8 mouse cellular contexts compared by ENCODE assay signal in the genomic region with DNA sequence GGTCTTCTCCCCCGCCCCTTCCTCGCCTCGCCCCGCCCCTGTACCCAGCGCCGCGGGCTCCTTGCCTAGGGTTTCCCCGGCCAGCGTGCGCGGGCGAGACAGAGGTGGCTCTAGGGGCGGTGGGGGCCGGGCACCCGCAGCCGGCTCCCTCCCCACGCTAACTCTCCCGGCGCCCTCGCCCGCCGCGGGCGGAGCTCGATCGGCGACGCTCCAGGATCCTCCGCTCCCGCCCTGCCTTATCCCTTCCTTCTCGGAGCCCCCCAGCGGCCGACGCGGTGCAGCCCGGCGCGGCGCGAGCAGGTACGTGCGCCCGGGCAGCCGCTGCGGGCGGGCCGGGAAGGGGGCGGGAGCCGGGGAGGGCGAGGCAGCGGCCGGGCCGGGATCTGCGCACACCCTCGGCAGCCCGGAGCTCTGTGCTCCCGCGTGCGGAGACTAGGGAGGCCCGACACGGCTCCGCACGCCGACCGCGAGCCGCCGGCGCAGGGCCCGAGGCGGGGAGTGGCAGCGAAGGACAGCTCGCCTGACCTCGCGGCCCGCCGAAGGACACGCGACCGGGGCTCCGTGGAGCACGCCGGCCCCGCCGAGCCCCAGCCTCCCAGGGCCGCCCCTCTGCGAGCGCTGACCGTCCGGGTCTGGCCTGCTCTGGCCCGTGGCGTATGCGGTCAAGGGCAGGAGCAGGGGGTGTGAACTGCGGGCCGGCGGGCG. TPM values are rescaled to one million over a fixed set of nuclear protein-coding genes. Genes with fewer than 3 reads are reported as not detected.
A peak's percentile ranks its signal among the peaks of the same experiment; 100 is the strongest.
DNase-seq lines count a peak whose midpoint lies in the region; ATAC-seq and TF ChIP-seq lines count a peak whose summit lies in the region.
"Had no signal": no experiment of that assay in that cellular context is flagged by ENCODE, and none has a peak within 500 bp of the region (broad histone marks: within the 10 kb centered on the region; RNA-seq: fewer than 3 reads in every experiment).

No protein-coding gene starts in this region.

- peaks cover 4% of the 10 kb centered on the region; the same call in 1 of the 2 replicates for H3K4me1 ChIP-seq in forebrain, postnatal 0 days (ENCODE audit: insufficient read depth)
- peaks cover 20% of the 10 kb centered on the region for H3K4me1 ChIP-seq in hindbrain, embryonic 16.5 days (ENCODE audit: control insufficient read depth, insufficient read depth, low read depth, low read length)
- H3K4me1 ChIP-seq in midbrain, embryonic 10.5 days: peaks cover 25% of the 10 kb centered on the region
- H3K4me1 ChIP-seq in small intestine, adult 2 months (ENCODE audit: control insufficient read depth, insufficient read depth, insufficient read length, low read length): peaks cover 4% of the 10 kb centered on the region; the same call in 1 of the 2 replicates

- ATAC-seq in forebrain, postnatal 0 days: peak; percentile 89
- ATAC-seq in hindbrain, embryonic 16.5 days: peak; percentile 87

- H3K27me3 ChIP-seq in forebrain, postnatal 0 days (ENCODE audit: insufficient read depth, low read length): no peaks in the 10 kb centered on the region
- no peaks in the 10 kb centered on the region for H3K27me3 ChIP-seq in hindbrain, embryonic 16.5 days (replicated peaks; ENCODE audit: control insufficient read depth, insufficient read depth, low read length)
- peaks cover 72% of the 10 kb centered on the region for H3K27me3 ChIP-seq in midbrain, embryonic 10.5 days (ENCODE audit: low read depth, poor library complexity, severe bottlenecking)
- H3K27me3 ChIP-seq in small intestine, adult 2 months (ENCODE audit: control insufficient read depth, insufficient read depth, low read length): peaks cover 15% of the 10 kb centered on the region

- H3K4me3 ChIP-seq in forebrain, postnatal 0 days (ENCODE audit: low read depth, low read length): peak overlapping the region; percentile 88
- H3K4me3 ChIP-seq in hindbrain, embryonic 16.5 days (ENCODE audit: low read length): peak overlapping the region; percentile 93
- peak overlapping the region; percentile 78 for H3K4me3 ChIP-seq in midbrain, embryonic 10.5 days
- H3K4me3 ChIP-seq in small intestine, adult 2 months (ENCODE audit: low read depth, low read length): peak overlapping the region; percentile 61

- TF ChIP-seq CTCF in forebrain, postnatal 0 days (IDR thresholded peaks at IDR 0.05; ENCODE audit: low read depth): peak; percentile 42
- TF ChIP-seq CTCF in small intestine, adult 2 months (IDR thresholded peaks at IDR 0.05; ENCODE audit: extremely low read depth, insufficient read length, insufficient replicate concordance, low read depth, low read length): no peak

- intact Hi-C loops in left cerebral cortex, postnatal 36 days (cut with DNase I): no loop called here

- H3K9ac ChIP-seq in forebrain, postnatal 0 days: peak overlapping the region; percentile 81
- peak overlapping the region; percentile 96 for H3K9ac ChIP-seq in hindbrain, embryonic 16.5 days (ENCODE audit: low read depth, low read length)

- peaks cover 18% of the 10 kb centered on the region for H3K36me3 ChIP-seq in forebrain, postnatal 0 days (ENCODE audit: insufficient read depth)
- 0 out of 2 replicates have a peak, but pooled peaks cover 6% of the 10 kb centered on the region for H3K36me3 ChIP-seq in hindbrain, embryonic 16.5 days (ENCODE audit: control insufficient read depth, insufficient read depth, low read length)
- peaks cover 5% of the 10 kb centered on the region for H3K36me3 ChIP-seq in midbrain, embryonic 10.5 days
- H3K36me3 ChIP-seq in small intestine, adult 2 months (ENCODE audit: control insufficient read depth, insufficient read depth, low read length): no peaks in the 10 kb centered on the region

- peak; percentile 48 to 55 for DNase-seq in adrenal gland, adult 18-20 months (ENCODE audit: low spot score in 2 of 2)
- DNase-seq in cerebellum, adult 18-20 months: peak; percentile 64 to 71
- DNase-seq in forebrain, postnatal 0 days: peak; percentile 77
- peak; percentile 54 to 63 for DNase-seq in left cerebral cortex, postnatal 36 days (ENCODE audit: low spot score in 2 of 2)
- DNase-seq in midbrain, embryonic 10.5 days (ENCODE audit: low spot score): peak; percentile 70

- no peak for TF ChIP-seq POLR2A in small intestine, adult 2 months (IDR thresholded peaks at IDR 0.05; ENCODE audit: low read depth, low read length)

- peak overlapping the region; percentile 87 for H3K4me2 ChIP-seq in forebrain, postnatal 0 days (ENCODE audit: low read depth)
- H3K4me2 ChIP-seq in hindbrain, embryonic 16.5 days (ENCODE audit: low read length): peak overlapping the region; percentile 93

- WGBS in forebrain, postnatal 0 days: under 1% methylated on average over 71 of the region's 97 CpGs
- WGBS in hindbrain, embryonic 16.5 days: under 1% methylated on average over 59 of the region's 97 CpGs
- WGBS in midbrain, embryonic 10.5 days: under 1% methylated on average over 75 of the region's 97 CpGs
- WGBS in small intestine, adult 2 months: 2% methylated on average over 80 of the region's 97 CpGs

- peak overlapping the region; percentile 54 for H3K27ac ChIP-seq in forebrain, postnatal 0 days (ENCODE audit: low read depth, low read length)
- H3K27ac ChIP-seq in hindbrain, embryonic 16.5 days (ENCODE audit: low read depth, low read length): peak overlapping the region; percentile 84
- H3K27ac ChIP-seq in midbrain, embryonic 10.5 days (replicated peaks): peak overlapping the region; percentile 87
- no peak overlapping the region for H3K27ac ChIP-seq in small intestine, adult 2 months (ENCODE audit: insufficient read depth, low read depth, low read length)

- no peaks in the 10 kb centered on the region for H3K9me3 ChIP-seq in forebrain, postnatal 0 days (ENCODE audit: low read length)
- no peaks in the 10 kb centered on the region for H3K9me3 ChIP-seq in hindbrain, embryonic 16.5 days (ENCODE audit: control insufficient read depth, low read length)
- H3K9me3 ChIP-seq in midbrain, embryonic 10.5 days (replicated peaks): no peaks in the 10 kb centered on the region

RNA-seq across cellular contexts. Expression of a gene that starts 0.5 kb away (rescaled TPM):
- under 1 TPM; 0.83 TPM for total RNA-seq in adrenal gland, adult 18-20 months (2021)
- 22.9 and 30.6 TPM in 2 replicates for total RNA-seq in forebrain, postnatal 0 days (2014; rRNA removed)
- polyA plus RNA-seq in forebrain, postnatal 0 days (2015; fragmentation: Nextera tagmentation; extraction: Ambion mirVana): 23.1 and 26.2 TPM in 2 replicates
- polyA plus RNA-seq in hindbrain, embryonic 16.5 days (2015; fragmentation: Nextera tagmentation; extraction: Ambion mirVana): 32.3 and 32.7 TPM in 2 replicates
- total RNA-seq in left cerebral cortex, postnatal 36 days (2021): 10 to 100 TPM; 10.1 to 11.6 TPM
- polyA plus RNA-seq in midbrain, embryonic 10.5 days (2016; fragmentation: Nextera tagmentation; extraction: Ambion mirVana): 4.2 and 5.3 TPM in 2 replicates
- polyA plus RNA-seq in small intestine, adult 2 months (2012; rRNA removed): 0.08 and 0.32 TPM in 2 replicates

RNA-seq across cellular contexts. Expression of a gene that starts 34.0 kb away (rescaled TPM):
- total RNA-seq in adrenal gland, adult 18-20 months (2021): not detected
- total RNA-seq in forebrain, postnatal 0 days (2014; rRNA removed): 0.67 and 0.77 TPM in 2 replicates
- 0.12 and 0.16 TPM in 2 replicates for polyA plus RNA-seq in forebrain, postnatal 0 days (2015; fragmentation: Nextera tagmentation; extraction: Ambion mirVana)
- 0.15 and 0.28 TPM in 2 replicates for polyA plus RNA-seq in hindbrain, embryonic 16.5 days (2015; fragmentation: Nextera tagmentation; extraction: Ambion mirVana)
- 1 to 10 TPM in 1 of 2 experiments, under 1 TPM in 1; 0.79 to 1.3 TPM for total RNA-seq in left cerebral cortex, postnatal 36 days (2021)
- 0.06 TPM in 1 of 2 replicates, not detected in the other for polyA plus RNA-seq in midbrain, embryonic 10.5 days (2016; fragmentation: Nextera tagmentation; extraction: Ambion mirVana)
- polyA plus RNA-seq in small intestine, adult 2 months (2012; rRNA removed): not detected in 2 replicates
- total RNA-seq: gastrocnemius, adult 8-10 months had no signal

RNA-seq across cellular contexts. Expression of a gene that starts 41.7 kb away (rescaled TPM):
- total RNA-seq in adrenal gland, adult 18-20 months (2021): 10 to 100 TPM; 29.7 to 31.0 TPM
- total RNA-seq in forebrain, postnatal 0 days (2014; rRNA removed): 33.9 and 47.6 TPM in 2 replicates
- 64.6 and 69.7 TPM in 2 replicates for polyA plus RNA-seq in forebrain, postnatal 0 days (2015; fragmentation: Nextera tagmentation; extraction: Ambion mirVana)
- 65.1 and 65.7 TPM in 2 replicates for polyA plus RNA-seq in hindbrain, embryonic 16.5 days (2015; fragmentation: Nextera tagmentation; extraction: Ambion mirVana)
- total RNA-seq in left cerebral cortex, postnatal 36 days (2021): 10 to 100 TPM; 40.3 to 46.7 TPM
- polyA plus RNA-seq in midbrain, embryonic 10.5 days (2016; fragmentation: Nextera tagmentation; extraction: Ambion mirVana): 47.8 and 52.6 TPM in 2 replicates
- 19.8 and 45.1 TPM in 2 replicates for polyA plus RNA-seq in small intestine, adult 2 months (2012; rRNA removed)
